Mouse (Mus musculus) urinary bladder, adult 18-20 months (tissue): ENCODE results near the gene Abcc4.

Source experiments
- DNase-seq, 2 experiments: peaks; one replicate each; pipeline ENCODE4 v3.0.0; 2022; ENCODE audit warnings: low spot score in 2 of 2, mixed read lengths in 2 of 2

Abcc4 gene

GRCm38 (mm10) chr14:118705808-118706731 lies at the start of gene Abcc4:
Abcc4 (minus strand) TSS chr14:118706219.
- DNase-seq = peak; percentile 76 to 87

- no peak for DNase-seq
These were observed 45.3 kb upstream of the Abcc4 start for GRCm38 (mm10) chr14:118751193-118751753.

- no peak for DNase-seq
These were observed 44.6 kb upstream of the Abcc4 start for GRCm38 (mm10) chr14:118750505-118751192.

- DNase-seq = no peak
These were observed 43.7 kb upstream of the Abcc4 start for GRCm38 (mm10) chr14:118749715-118750114.

GRCm38 (mm10) chr14:118749068-118749467 lies 43.0 kb upstream of the Abcc4 start:
- no peak for DNase-seq

GRCm38 (mm10) chr14:118742862-118743261 lies 36.8 kb upstream of the Abcc4 start:
- no peak for DNase-seq

GRCm38 (mm10) chr14:118741780-118742179 lies 35.8 kb upstream of the Abcc4 start:
- DNase-seq = no peak

- DNase-seq = no peak
These were observed 31.4 kb upstream of the Abcc4 start for GRCm38 (mm10) chr14:118737251-118737888.

GRCm38 (mm10) chr14:118735114-118735513 lies 29.1 kb upstream of the Abcc4 start:
- DNase-seq = no peak

GRCm38 (mm10) chr14:118733146-118733545 lies 27.1 kb upstream of the Abcc4 start:
- no peak for DNase-seq

- DNase-seq = no peak
These were observed 24.6 kb upstream of the Abcc4 start for GRCm38 (mm10) chr14:118730631-118731030.

- no peak for DNase-seq
These were observed 19.4 kb upstream of the Abcc4 start for GRCm38 (mm10) chr14:118725467-118725866.

GRCm38 (mm10) chr14:118723920-118724693 lies 18.1 kb upstream of the Abcc4 start:
- no peak for DNase-seq

- no peak for DNase-seq
These were observed 13.7 kb upstream of the Abcc4 start for GRCm38 (mm10) chr14:118719566-118720174.

- no peak for DNase-seq
These were observed 12.6 kb upstream of the Abcc4 start for GRCm38 (mm10) chr14:118718576-118718975.

GRCm38 (mm10) chr14:118716372-118717312 lies 10.6 kb upstream of the Abcc4 start:
- DNase-seq = peak in 1 of 2 experiments; percentile 72

- no peak for DNase-seq
These were observed 8.7 kb upstream of the Abcc4 start for GRCm38 (mm10) chr14:118714720-118715119.

GRCm38 (mm10) chr14:118714320-118714719 lies 8.3 kb upstream of the Abcc4 start:
- no peak for DNase-seq

GRCm38 (mm10) chr14:118713869-118714268 lies 7.8 kb upstream of the Abcc4 start:
- DNase-seq = no peak

GRCm38 (mm10) chr14:118713408-118713807 lies 7.4 kb upstream of the Abcc4 start:
- DNase-seq = peak in 1 of 2 experiments; percentile 18
